Mouse (Mus musculus) C2C12 (cell line): ENCODE data around the gene Ostc.

Source experiments
- CTCF ChIP-seq: IDR thresholded peaks from one replicate; pipeline ENCODE4 v1.5.1; 2011; ENCODE audit not compliant: control insufficient read depth, insufficient read depth, insufficient read length
- FOSL1 ChIP-seq: IDR thresholded peaks from one replicate; pipeline ENCODE4 v1.8.0; 2011; ENCODE audit warnings: mild to moderate bottlenecking, low read length; ENCODE audit not compliant: poor library complexity, insufficient read depth, severe bottlenecking
- MAX ChIP-seq: IDR thresholded peaks from one replicate; pipeline ENCODE4 v1.6.1; 2011; ENCODE audit warnings: mild to moderate bottlenecking, control low read depth
- MYOD1 ChIP-seq: IDR thresholded peaks from one replicate; pipeline ENCODE4 v1.6.1; 2011; ENCODE audit warnings: low read depth; ENCODE audit not compliant: control insufficient read depth, insufficient read length
- USF1 ChIP-seq: IDR thresholded peaks from one replicate; pipeline ENCODE4 v1.6.1; 2011; ENCODE audit warnings: low read depth, mild to moderate bottlenecking, control low read depth, moderate library complexity

DNA sequence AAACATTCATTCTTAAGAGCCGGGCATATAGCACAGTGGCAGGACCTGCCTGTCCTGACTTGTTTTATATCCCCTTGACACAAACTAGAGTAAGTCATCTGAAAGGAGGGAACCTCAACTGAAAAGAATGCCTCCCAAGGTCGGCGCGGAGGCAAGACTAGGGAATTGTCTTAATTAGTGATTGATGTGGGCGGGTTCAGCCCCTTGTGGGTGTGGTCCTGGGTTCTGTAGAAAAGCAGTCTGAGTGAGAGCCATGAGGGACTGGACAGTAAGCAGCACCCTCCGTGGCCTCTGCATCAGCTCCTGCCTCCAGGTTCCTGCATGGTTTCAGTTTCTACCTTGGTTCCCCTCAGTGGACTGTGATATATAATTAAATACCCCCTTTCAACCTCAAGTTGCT, 7.0 kb downstream of the Ostc start:
- TF ChIP-seq CTCF (no peak), MYOD1 (no peak), MAX (no peak), USF1 (no peak), FOSL1 (no peak)
